Mouse (Mus musculus) brain, embryonic 18.5 days (tissue): Measurements from ENCODE around the gene Gadd45b.

Experiments
- DNase-seq: peaks from one replicate; pipeline ENCODE4 v3.0.0-alpha.2; 2012; ENCODE audit warnings: low read depth, low spot score

Gadd45b gene

DNA sequence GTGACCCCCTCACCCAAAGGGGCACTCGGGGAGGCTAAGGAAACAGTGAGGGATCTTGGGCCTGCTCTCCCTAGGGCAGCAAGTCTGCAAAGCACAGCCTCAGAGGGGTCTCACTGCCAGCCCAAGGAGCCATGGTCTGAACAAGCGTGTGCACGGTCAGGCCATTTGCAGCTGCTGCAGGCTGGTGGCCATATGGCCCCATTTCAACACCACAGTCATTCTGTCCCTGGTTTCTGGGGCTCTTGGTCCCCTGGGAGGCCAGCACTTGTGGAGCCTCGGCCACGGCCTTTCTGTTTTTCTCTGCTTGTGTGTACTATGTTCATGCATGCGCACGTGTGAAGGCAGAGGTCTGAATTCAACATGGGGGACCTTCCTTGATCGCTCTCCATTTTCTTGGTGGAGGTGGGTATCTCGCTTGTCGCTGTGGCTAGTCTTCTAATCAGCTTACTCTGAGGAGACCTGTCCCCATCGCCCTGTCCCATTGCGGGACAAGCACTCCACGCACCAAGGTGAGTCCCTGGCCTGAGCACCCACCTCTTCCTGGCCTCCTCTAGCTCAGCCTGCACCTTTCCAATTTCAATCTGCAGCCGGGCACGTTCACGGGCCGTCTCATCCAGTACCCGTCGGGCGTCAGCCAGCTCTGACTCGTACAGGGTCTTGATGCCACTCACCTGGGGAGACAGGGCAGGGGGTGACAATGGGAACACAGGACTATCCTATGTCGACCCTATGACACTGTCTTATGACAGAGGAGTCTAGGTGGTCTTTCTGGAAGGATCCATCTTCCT is 20.3 kb upstream of the Gadd45b start:
- no peak for DNase-seq

DNA sequence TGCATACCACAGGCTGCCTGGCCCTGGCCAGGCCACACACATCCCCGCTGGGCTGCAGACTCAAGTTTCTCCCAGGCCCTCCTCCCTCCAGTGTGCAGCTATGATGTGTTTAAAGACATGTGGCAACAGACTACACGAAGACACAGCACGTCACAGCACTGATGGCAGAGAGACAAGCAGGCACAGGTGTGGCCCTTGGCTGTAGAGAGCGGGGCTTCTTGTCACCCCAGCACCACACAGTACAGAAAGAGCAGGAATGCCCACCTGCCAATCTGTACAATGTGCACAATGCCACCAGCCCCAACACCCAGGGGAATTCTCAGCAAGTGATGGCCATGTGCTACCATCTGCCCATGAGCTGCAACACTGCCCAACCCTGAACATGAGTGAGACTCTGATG is 18.5 kb upstream of the Gadd45b start:
- no peak for DNase-seq

DNA sequence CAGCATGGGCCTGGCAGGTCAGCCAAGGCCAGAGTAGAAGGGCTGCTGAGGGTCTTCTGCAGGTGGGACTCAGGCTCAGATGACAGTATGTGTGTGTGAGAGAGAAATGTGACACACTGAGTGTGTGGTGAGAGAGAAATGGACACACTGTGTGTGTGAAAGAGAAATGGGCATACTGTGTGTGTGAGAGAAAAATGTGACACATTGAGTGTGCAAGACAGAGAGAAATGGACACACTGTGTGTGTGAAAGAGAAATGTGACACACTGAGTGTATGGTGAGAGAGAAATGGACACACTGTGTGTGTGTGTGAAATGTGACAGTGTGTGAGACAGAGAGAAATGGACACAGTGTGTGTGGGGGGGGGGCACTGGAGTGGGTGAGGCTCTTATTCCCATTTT is 18.0 kb upstream of the Gadd45b start:
- no peak for DNase-seq

DNA sequence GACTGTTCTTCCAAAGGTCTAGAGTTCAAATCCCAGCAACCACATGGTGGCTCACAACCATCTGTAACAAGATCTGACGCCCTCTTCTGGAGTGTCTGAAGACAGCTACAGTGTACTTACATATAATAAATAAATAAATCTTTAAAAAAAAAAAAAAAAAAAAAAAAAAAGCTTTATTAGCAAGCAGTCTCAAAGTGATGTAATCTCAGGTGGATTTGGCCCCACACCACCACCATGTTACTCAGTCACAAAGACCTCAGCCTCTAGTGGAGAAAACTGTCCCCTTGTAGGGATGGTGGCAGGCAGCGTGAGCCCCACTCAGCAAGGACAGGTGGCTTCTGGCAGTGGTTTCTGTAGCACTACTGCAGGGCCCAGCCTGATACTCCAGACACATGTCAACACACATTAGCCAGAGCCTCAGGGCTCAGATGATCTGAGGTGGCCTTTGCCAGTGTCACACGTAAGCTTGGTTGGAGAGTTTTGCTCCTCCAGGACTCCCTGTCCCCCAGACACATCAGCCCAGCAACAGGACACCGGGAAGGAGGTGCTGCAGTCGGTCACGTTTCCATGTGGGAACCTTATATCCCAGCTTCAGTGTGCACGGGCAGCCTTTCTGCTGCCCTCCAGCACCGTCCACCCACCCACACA is 16.4 kb upstream of the Gadd45b start:
- DNase-seq, result no peak

DNA sequence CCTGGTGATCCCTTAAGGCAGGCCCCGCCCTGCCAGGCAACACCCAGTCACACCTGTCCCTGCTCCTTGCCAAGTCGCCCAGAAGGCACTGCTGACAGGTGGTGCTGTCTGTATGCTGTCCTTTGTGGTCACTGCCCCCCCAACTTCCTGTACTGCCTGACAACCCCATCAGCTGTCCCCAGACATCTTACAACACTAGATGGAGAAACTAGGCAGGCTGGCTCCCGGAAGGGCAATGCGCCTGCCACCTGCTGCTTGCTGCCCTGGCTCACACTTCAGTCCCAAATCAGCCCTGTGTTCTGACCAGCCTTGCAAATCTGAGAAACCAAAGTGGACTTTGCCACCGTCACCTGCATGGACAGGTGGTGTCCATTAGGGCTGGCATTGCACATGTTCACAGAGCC is 15.6 kb upstream of the Gadd45b start:
- DNase-seq, result no peak

DNA sequence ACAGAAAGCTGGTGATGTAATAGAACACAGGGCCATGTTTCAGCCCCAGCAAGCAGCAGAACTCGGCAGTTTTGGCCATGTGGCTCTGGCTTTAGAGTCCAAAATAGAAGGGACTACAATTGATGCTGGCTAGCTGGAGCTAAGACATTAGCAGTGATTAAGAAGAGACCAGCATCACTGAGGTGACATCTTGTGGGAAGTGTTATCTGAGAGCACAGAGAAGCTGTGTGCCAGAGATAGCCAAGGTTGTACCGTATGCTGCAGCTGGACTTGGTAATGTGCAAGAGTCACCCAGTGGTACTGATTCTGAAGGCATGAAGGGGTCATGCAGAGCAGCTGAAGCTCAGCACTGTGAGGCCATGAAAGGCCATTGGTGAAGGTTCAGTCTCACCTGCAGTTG is 14.6 kb upstream of the Gadd45b start:
- DNase-seq, result no peak

DNA sequence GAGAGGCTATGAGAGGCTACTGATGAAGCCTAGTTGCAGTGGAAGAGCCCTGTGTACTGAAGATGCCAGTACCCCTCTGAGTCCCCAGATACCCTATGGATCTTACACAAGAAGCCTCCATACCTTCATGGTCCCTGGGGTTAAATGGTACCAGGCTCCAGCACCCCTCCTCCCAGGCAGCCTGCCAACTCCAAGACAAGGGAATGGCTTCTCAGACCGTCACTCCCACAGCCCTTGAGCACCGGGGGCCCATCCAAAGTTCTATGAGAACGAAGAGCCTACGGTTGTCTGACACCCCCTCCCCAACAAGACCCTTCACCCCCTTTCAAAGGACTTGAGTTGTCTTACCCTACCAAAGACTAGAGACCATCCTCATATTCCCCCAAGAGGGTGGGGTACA is 14.1 kb upstream of the Gadd45b start:
- no peak for DNase-seq

DNA sequence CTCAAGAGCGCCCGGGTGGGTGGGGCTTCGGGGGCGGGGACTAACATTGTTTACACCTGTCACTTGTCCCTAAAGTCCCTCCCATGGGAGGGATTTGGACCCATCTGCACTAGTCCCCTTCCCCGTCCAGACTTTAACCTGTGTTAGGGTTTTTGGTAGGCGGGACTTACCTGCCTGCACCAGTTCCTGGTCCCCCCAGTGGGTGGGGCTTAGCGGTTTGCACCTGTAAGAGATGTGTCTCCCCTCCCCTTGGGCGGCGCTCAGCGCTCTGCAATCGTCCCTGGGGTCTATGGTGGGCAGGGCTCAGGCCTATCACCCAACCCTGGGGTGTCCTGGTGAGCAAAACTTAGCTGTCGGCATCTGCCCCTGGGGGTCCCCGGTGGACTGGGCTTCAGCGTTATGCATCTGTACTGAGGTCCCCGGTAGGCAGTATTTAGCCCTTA is 12.5 kb upstream of the Gadd45b start:
- DNase-seq, result no peak

DNA sequence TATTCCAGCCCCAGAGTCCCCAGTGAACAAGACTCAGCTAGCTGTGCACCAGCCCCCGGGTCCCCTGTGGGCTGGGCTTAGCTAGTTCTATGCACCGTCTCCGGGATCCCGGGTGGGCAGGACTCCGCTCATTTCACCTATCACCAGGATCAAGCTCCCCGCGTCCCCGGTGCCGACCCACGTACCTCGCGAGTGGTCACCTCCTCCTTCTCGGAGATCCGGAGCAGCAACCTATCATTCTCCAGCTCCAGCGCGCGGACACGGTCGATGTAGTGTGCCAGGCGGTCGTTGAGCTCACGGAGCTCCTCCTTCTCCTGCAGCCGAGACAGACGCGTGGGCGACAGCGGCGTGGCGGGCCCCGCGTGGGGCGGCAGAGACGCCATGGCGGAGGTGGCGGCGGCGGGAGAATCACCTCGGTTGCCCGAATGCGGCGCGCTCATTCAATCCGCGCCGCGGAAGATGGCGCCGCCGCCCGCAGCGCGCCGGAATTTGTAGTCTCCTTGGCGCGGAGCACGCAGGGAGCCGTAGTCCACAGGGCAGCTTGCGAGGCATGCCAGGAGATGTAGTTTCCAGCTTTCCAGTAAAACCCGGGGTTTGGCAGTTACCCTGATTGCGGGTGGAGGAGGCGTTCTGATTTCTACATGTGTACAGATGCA is 12.0 kb upstream of the Gadd45b start, which contains the start of gene Lmnb2:
TSS of gene Lmnb2 (minus strand) at position 467 of the 656 bp plus-strand sequence.
- no peak for DNase-seq

DNA sequence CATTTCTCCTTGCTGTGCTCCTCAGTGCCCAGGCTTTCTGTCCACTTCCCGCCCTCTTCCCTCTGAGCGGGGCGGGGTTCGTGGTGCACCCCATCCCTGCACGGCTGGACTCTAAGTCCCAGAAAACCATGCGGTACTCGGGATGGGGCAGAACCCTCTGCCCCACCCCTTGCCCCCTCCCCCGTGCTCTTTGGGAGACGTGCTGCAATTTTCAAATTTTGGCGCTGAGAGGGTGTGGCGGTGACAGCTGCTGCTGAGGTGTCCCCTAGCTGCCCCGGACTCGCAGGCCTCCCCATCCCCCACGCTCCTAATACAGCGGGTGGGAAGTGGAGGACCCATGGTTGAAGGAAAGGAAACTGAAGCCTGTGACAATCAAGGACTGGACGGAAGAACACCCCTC is 8.0 kb upstream of the Gadd45b start:
- DNase-seq, result no peak

DNA sequence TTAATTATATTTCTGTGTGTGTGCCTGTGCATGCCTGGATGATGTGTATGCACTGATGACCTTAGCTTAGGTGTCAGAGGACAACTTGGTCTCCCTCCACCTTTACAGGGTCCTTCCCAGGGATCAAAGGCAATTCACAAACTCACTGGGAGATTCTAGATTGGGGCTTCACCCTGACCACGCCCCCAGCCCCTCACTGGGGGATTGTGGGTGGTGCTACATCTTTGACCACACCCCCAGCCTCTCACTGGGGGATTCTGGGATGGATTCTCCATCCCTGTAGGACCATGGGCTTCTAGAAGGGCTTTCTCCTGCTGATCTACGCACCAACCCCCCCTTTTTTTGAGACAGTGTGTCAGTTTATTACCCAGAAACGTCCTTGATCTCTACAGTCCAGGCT is 4.4 kb upstream of the Gadd45b start:
- no peak for DNase-seq

DNA sequence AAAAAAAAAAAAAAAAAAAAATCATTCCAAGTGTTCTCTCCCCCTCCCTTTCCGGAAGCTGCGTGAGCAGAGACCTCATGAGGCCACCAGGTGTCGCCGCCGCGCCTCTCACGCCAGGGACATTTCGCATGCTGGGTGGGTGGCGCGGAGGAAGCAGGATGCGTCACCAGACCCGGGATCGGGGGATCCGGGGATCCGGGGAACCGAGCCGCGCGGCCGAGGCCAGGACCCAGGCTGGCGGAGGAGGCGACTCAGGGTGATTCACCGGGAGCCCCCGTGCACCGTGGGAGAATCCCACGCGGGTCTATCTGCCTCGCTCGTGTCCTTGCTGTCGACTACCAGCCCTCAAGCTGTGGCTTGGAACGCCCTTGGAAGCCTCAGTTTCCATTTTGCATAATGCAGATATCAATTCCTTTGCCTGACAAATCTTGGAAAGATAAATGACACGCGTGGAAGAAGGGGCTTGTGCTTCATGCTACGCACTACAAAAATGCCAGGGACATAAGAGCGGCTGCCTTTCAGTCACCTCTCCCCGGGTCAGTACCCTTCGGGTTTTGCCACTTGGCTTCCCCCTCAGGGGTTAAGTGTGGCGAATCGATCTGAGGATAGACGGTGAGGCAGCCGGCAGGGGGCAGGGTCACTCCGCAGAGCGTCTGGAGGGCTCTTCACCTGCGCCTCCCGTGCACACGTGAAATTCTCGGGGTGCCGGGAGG is 1.1 kb upstream of the Gadd45b start:
- DNase-seq, result peak; percentile 77

DNA sequence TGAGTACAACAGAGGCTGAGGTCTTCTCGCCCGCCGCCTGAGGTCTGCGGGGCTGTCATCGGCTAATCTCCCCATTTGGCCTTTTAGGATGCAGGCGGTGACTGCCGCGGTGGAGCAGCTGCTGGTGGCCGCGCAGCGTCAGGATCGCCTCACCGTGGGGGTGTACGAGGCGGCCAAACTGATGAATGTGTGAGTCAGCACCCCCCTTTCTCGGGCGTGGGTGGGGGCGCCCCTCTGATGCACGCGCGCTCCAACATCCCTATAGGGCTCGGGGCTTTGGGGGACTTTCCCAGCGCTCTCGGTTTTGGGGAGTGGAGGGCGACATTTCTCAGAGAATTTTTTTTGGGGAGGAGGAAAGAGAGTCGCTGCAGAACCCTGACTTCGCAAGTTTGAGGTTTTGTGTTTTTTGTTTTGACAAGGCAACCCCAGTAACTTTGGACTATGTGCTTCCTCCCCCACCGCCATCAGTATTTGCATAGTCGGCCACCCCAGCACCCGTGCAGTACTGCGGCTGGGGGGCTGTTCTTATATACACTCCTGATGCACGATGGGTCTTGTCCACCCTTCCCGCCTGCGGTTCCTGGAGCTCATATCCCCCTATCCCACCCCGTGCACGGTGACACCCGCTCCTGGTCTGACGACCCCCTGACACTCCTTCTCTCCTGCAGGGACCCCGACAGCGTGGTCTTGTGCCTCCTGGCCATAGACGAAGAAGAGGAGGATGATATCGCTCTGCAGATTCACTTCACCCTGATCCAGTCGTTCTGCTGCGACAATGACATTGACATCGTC is 684 bp downstream of the Gadd45b start:
- DNase-seq, result no peak

DNA sequence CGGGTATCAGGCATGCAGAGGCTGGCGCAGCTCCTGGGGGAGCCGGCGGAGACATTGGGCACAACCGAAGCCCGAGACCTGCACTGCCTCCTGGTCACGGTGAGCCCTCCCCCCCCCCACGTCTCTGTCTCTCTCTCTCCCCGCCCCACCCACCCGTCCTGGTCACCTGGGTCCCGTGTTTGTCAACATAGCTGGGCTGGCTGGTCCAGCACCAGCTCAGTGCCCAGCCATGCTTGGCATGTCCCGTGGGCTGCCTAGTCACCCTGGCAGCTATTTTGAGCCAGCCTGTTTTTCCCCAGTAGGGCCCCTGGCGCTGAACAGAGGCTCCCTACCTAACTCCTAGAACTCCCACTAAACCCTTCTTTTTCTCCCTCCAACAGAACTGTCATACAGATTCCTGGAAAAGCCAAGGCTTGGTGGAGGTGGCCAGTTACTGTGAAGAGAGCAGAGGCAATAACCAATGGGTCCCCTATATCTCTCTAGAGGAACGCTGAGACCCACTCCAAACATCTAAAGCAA is 1.3 kb downstream of the Gadd45b start:
- no peak for DNase-seq

DNA sequence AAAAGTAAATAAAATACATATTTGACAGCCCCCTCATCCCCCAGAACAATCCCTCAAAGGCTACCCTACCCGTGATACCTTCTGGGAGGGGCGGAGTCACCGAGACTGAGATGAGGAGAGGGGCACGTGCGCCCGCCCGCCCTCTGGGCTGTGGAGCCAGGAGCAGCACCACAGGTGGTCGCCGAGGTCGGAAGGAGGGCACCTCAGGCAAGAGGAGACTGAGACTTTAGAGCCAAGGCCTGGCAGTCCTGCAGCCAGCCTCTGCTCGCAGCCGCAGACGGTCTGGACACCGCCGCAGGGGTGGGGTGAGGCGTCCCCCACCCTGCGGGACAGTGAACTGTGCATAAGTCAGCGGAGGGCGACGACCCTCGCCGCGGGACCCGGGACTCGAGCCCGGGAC is 1.8 kb downstream of the Gadd45b start:
- DNase-seq, result no peak

DNA sequence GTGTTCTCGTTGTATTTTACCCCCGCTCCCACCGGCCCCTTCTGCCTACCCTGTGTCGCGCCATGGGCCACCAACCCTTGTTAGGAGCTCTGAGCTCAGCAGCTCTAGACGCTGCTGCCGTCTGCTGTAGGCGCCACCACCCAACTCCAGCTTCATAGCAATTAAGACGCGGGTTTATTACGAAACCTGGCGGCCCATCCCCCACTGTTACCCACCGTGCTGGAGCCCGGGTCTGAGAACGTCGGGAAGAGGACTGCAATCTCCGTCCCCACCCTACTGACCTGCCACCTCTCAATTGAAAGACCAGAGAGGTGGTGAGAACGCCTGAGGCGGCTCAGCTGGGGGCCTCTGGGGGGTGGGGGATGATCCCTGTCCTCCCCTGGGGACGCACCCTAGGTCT is 2.3 kb downstream of the Gadd45b start:
- no peak for DNase-seq

DNA sequence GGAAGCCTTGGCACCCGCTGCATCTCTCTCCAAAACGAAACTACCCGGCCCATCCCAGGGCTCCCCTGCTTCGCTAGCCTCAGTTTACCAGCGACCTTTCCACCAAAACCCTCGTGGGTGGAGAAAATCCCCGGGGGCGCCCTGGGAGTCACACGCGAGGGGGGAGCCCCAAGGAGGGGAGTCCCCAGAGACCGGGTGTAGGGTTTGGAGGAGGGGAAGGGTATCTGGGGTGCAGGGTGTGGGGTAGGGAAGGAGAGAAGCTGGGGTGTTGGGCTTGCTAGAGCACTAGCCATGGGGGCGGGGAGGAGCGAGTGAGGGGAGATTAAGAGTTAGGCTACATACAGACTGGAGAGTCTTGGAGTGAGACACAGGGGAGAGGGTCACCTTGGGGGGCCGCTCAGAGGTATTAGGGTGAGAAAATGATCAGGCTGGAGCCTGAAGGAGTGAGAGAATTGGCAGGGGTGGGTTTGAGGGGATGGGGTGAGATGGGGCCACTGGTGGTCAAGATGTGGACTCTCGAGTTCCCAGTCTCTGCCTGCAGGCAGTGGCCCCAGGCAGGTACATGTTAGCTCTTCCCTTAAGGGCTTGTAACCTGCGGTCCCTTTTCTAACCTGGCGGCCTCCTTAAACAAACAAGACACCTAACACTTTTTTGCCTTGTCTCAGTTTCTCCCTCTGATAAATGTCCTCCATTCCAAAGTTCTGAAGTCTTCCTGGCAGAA is 3.0 kb downstream of the Gadd45b start:
- DNase-seq, result no peak

DNA sequence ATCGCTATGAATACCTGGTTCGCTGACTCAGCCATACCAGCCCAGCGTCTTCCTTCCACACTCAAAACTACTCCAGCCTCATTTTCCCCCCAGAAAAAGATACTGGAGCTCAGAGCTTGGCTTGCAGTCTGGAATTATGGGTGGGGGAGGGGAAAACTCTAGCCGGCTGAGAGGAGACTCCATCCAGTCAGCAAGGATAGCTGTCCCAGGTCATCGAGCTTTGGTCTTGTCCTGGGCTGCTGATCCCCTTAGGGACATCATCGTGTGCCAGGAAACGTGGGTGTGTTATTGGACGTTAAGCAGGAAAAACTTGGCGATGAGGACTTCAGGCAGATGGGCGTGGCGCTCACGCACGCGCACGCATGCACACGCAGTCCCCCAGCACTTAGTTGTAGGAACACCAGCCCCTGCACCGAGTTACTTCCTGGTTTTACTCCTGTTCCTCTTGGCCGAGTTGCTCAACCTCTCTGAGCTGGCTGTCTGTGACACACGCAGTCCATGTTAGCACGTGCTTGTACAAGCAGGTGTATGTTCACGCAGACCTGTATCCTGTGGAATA is 3.6 kb downstream of the Gadd45b start:
- no peak for DNase-seq

DNA sequence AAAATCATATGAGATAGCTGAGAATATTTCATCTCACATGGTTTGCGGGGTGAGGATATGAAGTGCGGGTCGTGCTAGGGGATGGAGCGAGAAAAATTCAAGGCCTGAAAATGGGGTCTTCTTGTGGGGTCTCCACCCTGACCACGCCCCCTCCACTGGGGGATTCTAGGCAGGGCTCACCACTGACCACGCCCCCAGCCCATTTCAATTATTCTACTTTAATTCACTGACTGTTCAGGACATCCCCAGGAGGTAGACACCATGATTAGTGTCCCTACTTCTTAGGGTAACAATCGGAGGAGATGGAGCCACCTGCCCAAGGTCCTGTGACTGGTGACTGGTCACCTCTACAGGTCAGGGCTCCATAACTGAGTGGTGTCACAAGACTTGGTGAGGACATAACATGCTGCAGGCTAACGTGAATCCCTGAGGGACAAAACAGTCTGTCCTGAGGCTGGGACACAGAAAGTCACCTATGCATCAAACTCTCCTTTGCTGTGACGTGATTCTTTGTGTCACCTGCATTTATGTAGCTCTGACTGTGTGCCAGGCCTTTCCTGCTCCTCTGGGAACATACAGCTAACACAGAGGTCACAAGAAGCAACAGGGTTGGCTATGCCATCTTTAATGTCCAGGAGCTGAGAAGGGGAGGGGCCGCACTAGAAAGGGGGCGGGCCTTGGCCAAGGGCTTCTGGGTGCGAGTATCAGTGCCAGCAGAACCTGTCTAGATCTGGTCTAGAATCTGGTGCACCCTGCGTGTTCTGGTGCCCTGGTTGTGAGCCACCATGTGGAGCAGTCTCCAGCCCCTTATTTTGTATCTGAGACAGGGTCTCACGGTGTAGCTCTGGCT is 4.5 kb downstream of the Gadd45b start:
- no peak for DNase-seq
